Comparison of ENCODE assay signal across 10 mouse cellular contexts in the genomic region with DNA sequence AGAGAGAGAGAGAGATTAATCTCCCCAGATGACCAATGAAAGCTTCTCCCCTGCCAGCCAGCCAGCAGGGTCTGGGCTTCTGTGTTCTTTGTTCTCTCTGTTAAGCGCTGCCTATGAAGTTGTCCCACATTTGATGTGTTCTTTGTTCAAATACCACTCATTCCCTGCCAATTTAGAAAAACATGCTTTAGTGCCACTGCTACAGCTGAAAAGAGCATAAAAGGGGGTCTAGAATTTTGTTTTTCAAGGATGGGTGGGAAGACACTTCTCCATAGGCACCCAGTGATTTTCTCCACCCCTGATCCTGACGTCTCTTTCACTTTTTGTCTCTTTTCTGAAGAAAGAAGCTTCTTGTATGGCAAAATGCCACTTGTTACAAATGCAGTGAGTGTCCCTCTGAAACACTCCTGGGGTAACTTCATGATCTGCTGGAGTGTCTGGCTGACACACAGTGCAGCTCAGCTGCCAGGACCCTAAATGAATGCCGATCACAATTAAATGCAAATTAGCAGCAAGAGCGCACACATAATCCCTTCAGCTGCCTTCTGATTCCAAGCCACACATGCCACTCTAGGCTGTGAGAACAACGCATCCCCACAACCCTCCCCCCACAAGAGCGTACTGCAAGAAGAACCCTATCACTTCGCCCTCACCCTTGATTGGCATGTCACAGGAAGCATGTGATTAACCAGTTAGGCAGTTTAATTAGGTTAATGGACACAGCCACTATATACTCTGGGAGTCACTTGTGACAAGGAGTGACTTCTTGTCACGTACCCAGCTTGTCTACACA.
A peak's percentile ranks its signal among the peaks of the same experiment; 100 is the strongest.
DNase-seq lines count a peak whose midpoint lies in the region; ATAC-seq lines count a peak whose summit lies in the region.
"Had no signal": no experiment of that assay in that cellular context is flagged by ENCODE, and none has a peak within 500 bp of the region (broad histone marks: within the 10 kb centered on the region; RNA-seq: fewer than 3 reads in every experiment).

No protein-coding gene starts in this region.

- peak overlapping the region; percentile 38 for H3K4me2 ChIP-seq in forebrain, embryonic 13.5 days
- H3K4me2 ChIP-seq: intestine, embryonic 15.5 days had no signal

- 3% methylated on average over 8 of the region's 8 CpGs for WGBS in forebrain, embryonic 13.5 days
- 18% methylated on average over 8 of the region's 8 CpGs for WGBS in midbrain, embryonic 10.5 days

- no peaks in the 10 kb centered on the region for H3K9me3 ChIP-seq in forebrain, embryonic 13.5 days (replicated peaks)
- no peaks in the 10 kb centered on the region for H3K9me3 ChIP-seq in midbrain, embryonic 10.5 days (replicated peaks)
- H3K9me3 ChIP-seq: intestine, embryonic 15.5 days had no signal

- peaks cover 20% of the 10 kb centered on the region for H3K4me1 ChIP-seq in forebrain, embryonic 13.5 days
- peaks cover 30% of the 10 kb centered on the region for H3K4me1 ChIP-seq in midbrain, embryonic 10.5 days
- H3K4me1 ChIP-seq: intestine, embryonic 15.5 days had no signal

- intact Hi-C loops in left cerebral cortex, postnatal 4 days (cut with DNase I): no loop called here

- H3K27ac ChIP-seq in forebrain, embryonic 13.5 days: peak overlapping the region; percentile 87
- peak overlapping the region; percentile 90 for H3K27ac ChIP-seq in midbrain, embryonic 10.5 days (replicated peaks)
- H3K27ac ChIP-seq: intestine, embryonic 15.5 days had no signal

- ATAC-seq in forebrain, embryonic 13.5 days: peak; percentile 95
- ATAC-seq: intestine, embryonic 15.5 days had no signal

- no peak overlapping the region for H3K9ac ChIP-seq in forebrain, embryonic 13.5 days
- H3K9ac ChIP-seq: intestine, embryonic 15.5 days had no signal

- no peaks in the 10 kb centered on the region for H3K36me3 ChIP-seq in forebrain, embryonic 13.5 days (ENCODE audit: poor library complexity, severe bottlenecking)
- H3K36me3 ChIP-seq in midbrain, embryonic 10.5 days: no peaks in the 10 kb centered on the region
- H3K36me3 ChIP-seq: intestine, embryonic 15.5 days had no signal

- no peaks in the 10 kb centered on the region for H3K27me3 ChIP-seq in forebrain, embryonic 13.5 days
- peaks cover 32% of the 10 kb centered on the region; the same call in 1 of the 2 replicates for H3K27me3 ChIP-seq in midbrain, embryonic 10.5 days (ENCODE audit: low read depth, poor library complexity, severe bottlenecking)
- H3K27me3 ChIP-seq: intestine, embryonic 15.5 days had no signal

- no peak overlapping the region for H3K4me3 ChIP-seq in forebrain, embryonic 13.5 days
- peak overlapping the region; percentile 36 for H3K4me3 ChIP-seq in midbrain, embryonic 10.5 days
- H3K4me3 ChIP-seq: intestine, embryonic 15.5 days had no signal

- DNase-seq in left cerebral cortex, postnatal 4 days: peak; percentile 57
- no peak for DNase-seq in left cerebral cortex, adult 8-10 months (ENCODE audit: low spot score in 2 of 2)
- peak; percentile 63 for DNase-seq in midbrain, embryonic 10.5 days (ENCODE audit: low spot score)
- peak; percentile 93 for DNase-seq in retina, postnatal 1 day
- no peak for DNase-seq in thymus, postnatal 25 days
- no peak for DNase-seq in adrenal gland, adult 8-10 months
- no peak for DNase-seq in right cerebral cortex, adult 2 months (ENCODE audit: low spot score in 2 of 2)
- DNase-seq: lung, adult 18-20 months had no signal

Comparison
In these comparisons a context has a peak if more than half of its experiments do, and no peak if none do; other contexts are left out.
1. DNase-seq: peak in left cerebral cortex, postnatal 4 days (single experiment), midbrain, embryonic 10.5 days (single experiment) and retina, postnatal 1 day (single experiment); none in left cerebral cortex, adult 8-10 months (0 of 2), thymus, postnatal 25 days (single experiment), adrenal gland, adult 8-10 months (single experiment) and right cerebral cortex, adult 2 months (0 of 2).